Mouse (Mus musculus): Measurements from ENCODE around the gene Kcnn3.

The Kcnn3 gene

GRCm38 (mm10) chr3:89696152-89696821, 176.3 kb downstream of the Kcnn3 start:
- no peak for TF ChIP-seq GATA4 (IDR thresholded peaks at IDR 0.05; ENCODE audit: insufficient replicate concordance, low read length)

GRCm38 (mm10) chr3:89698958-89699357, 179.0 kb downstream of the Kcnn3 start:
- no peak for TF ChIP-seq GATA4 (IDR thresholded peaks at IDR 0.05; ENCODE audit: insufficient replicate concordance, low read length)

GRCm38 (mm10) chr3:89700461-89700860, 180.5 kb downstream of the Kcnn3 start:
- no peak for TF ChIP-seq GATA4 (IDR thresholded peaks at IDR 0.05; ENCODE audit: insufficient replicate concordance, low read length)

- no peak for TF ChIP-seq GATA4 (IDR thresholded peaks at IDR 0.05; ENCODE audit: insufficient replicate concordance, low read length)
Observed at GRCm38 (mm10) chr3:89703596-89703995, 183.6 kb downstream of the Kcnn3 start.

DNA sequence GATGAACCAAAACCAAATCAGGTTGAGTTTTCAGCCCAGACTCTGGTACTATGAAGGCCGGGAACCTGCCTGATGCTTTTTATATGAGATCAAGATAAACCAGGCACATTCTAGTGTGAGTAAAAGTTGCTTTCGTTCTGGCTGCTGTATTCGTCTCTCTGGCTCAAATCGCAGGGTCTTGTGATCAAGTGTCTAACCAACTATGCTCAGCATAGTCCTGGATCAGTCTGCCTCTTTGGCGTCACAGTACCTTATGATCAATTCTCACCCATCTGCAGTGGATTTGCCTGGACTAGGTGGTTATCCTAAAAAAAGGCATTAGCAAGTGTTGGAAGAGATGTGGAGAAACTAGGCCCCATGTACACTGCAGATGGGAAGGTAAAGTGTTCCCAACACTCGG, 184.1 kb downstream of the Kcnn3 start:
- no peak for TF ChIP-seq GATA4 (IDR thresholded peaks at IDR 0.05; ENCODE audit: insufficient replicate concordance, low read length)

DNA sequence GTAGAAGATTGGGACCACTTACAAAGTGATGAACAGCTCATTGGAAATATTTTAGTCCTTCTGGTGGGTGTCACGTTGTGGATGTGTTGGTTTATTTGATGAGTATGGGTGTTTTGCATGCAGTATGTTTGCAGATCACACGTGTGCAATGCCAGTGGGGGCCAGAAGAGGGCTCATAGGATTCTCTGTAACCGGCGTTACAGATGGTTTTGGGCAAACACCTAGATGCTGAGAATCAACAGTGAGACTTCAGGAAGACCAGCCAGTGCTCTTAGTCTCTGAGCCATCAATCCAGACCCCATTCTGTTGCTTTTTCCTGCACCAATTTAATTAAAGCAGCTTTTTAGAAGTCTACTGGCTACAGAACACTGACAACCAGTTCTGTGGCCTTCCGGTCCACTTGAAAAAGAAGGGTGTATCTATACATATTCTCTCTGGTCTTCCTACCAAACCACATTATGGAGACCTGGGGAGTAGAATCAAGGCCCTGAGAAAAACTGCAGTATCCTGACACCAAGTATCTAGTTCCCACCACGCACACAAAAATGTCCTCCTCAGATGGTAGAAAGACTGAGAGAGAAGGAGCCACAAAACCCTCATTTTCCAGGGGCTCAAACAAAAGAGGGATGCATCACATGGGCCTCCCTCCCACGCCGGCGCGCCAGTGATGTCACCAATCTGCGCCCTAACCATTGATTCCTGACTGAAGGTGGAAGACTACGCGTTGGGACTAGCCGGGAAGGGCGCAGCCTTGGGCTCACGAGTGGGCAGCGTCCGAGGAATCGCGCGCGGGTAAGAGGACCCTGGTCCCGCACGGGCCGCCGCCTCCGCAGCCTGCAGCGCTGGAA, 194.6 kb downstream of the Kcnn3 start, which contains the start of gene Adar:
Gene Adar, plus strand, starts transcription at position 664 of the 848 bp plus-strand sequence.
- TF ChIP-seq GATA4 (IDR thresholded peaks at IDR 0.05; ENCODE audit: insufficient replicate concordance, low read length): no peak

- TF ChIP-seq GATA4 (IDR thresholded peaks at IDR 0.05; ENCODE audit: insufficient replicate concordance, low read length): no peak
Observed at GRCm38 (mm10) chr3:89715207-89715966, 195.4 kb downstream of the Kcnn3 start.

- no peak for TF ChIP-seq GATA4 (IDR thresholded peaks at IDR 0.05; ENCODE audit: insufficient replicate concordance, low read length)
Observed at GRCm38 (mm10) chr3:89715967-89716256, 195.9 kb downstream of the Kcnn3 start.

- no peak for TF ChIP-seq GATA4 (IDR thresholded peaks at IDR 0.05; ENCODE audit: insufficient replicate concordance, low read length)
Observed at GRCm38 (mm10) chr3:89722032-89722431, 202.1 kb downstream of the Kcnn3 start.

- no peak for TF ChIP-seq GATA4 (IDR thresholded peaks at IDR 0.05; ENCODE audit: insufficient replicate concordance, low read length)
Observed at GRCm38 (mm10) chr3:89723400-89724084, 203.6 kb downstream of the Kcnn3 start.
